Mouse (Mus musculus) midbrain, embryonic 10.5 days (tissue): ENCODE data around the gene Gm20916. TPM values are rescaled to one million over a fixed set of nuclear protein-coding genes. Genes with fewer than 3 reads are reported as not detected.
"Not testable (repeated sequence)": the region's sequence is repeated elsewhere in the genome, so short reads cannot be mapped to it uniquely, and the experiment has no call there.

Experiments used
- DNase-seq: peaks from one replicate; pipeline ENCODE4 v3.0.0-alpha.2; 2017; ENCODE audit warnings: low spot score
- H3K27ac ChIP-seq: fragments of 300-500 bp; sonication (generic); replicated peaks from 2 replicates; pipeline ENCODE4 v1.5.1; 2016; ENCODE audit warnings: mild to moderate bottlenecking
- H3K27me3 ChIP-seq: fragments of 300-500 bp; sonication (generic); 2 replicates; pipeline ENCODE4 v1.6.1; 2016; ENCODE audit warnings: low read depth, mild to moderate bottlenecking; ENCODE audit not compliant: poor library complexity, severe bottlenecking
- H3K36me3 ChIP-seq: fragments of 300-500 bp; sonication (generic); 2 replicates; pipeline ENCODE4 v1.6.1; 2016; ENCODE audit warnings: mild to moderate bottlenecking, moderate library complexity
- H3K4me1 ChIP-seq: fragments of 300-500 bp; sonication (generic); 2 replicates; pipeline ENCODE4 v1.6.1; 2016
- H3K4me3 ChIP-seq: fragments of 300-500 bp; sonication (generic); 2 replicates; pipeline ENCODE4 v1.5.1; 2016; ENCODE audit warnings: mild to moderate bottlenecking, moderate library complexity
- H3K9me3 ChIP-seq: fragments of 300-500 bp; sonication (generic); replicated peaks from 2 replicates; pipeline ENCODE4 v1.6.1; 2016; ENCODE audit warnings: mild to moderate bottlenecking
- WGBS: fragments of 180-500 bp; shearing (Covaris S2); methylation state at CpG from one replicate; pipeline ENCODE4 v1.1.7; 2016; 5-methylcytosine and 5-hydroxymethylcytosine counted together
- polyA plus RNA-seq: library from polyadenylated mRNA; unstranded; fragments of >200 nt; fragmentation: Nextera tagmentation; extraction: Ambion mirVana; gene quantifications from 2 replicates; pipeline ENCODE4 v1.2.1, GENCODE M21; 2016

Gm20916 gene
- polyA plus RNA-seq: not detected in 2 replicates

- not testable (repeated sequence) for H3K4me1 ChIP-seq, H3K4me3 ChIP-seq, H3K27me3 ChIP-seq, H3K27ac ChIP-seq, H3K9me3 ChIP-seq, DNase-seq, H3K36me3 ChIP-seq
- no CpG with 5 or more reads among the region's 6 CpGs for WGBS
Measured at GRCm38 (mm10) chrY:79319265-79319664, at the start of gene Gm20916. Gm20916 (plus strand) TSS chrY:79319565.

Other genes with a start within 250 kb of the Gm20916 start
- not detected in 2 replicates for gene Gm20917, start 168.4 kb upstream of the Gm20916 start, polyA plus RNA-seq